Mouse (Mus musculus) E14TG2a.4 (cell line): ENCODE data around the gene Hoxd9.

ENCODE experiments used
- CTCF ChIP-seq: conservative IDR thresholded peaks from 2 replicates; pipeline ENCODE4 v1.5.1; 2014; ENCODE audit warnings: low read length
- NANOG ChIP-seq: IDR thresholded peaks from 2 replicates; pipeline ENCODE4 v1.6.1; 2014; ENCODE audit warnings: borderline replicate concordance, low read length, mixed read lengths
- POU5F1 ChIP-seq: IDR thresholded peaks from 2 replicates; pipeline ENCODE4 v1.6.1; 2014; ENCODE audit warnings: low read length, borderline replicate concordance

GRCm38 (mm10) chr2:74740311-74741091, 43.0 kb downstream of the Hoxd9 start:
- no peak for TF ChIP-seq CTCF
- TF ChIP-seq NANOG: no peak
- no peak for TF ChIP-seq POU5F1
